Mouse (Mus musculus) E14TG2a.4 (cell line): ENCODE measurements around the gene Dnah6.

Source experiments
- H3K27me3 ChIP-seq: 2 replicates; pipeline ENCODE4 v1.6.1; 2014; ENCODE audit warnings: low read length, control low read depth; ENCODE audit not compliant: insufficient read depth
- H3K36me3 ChIP-seq: 2 replicates; pipeline ENCODE4 v1.6.1; 2014; ENCODE audit warnings: low read length, control low read depth; ENCODE audit not compliant: insufficient read depth
- H3K4me1 ChIP-seq: replicated peaks from 2 replicates; pipeline ENCODE4 v1.6.1; 2014; ENCODE audit warnings: low read depth, low read length, control low read depth
- H3K4me3 ChIP-seq: replicated peaks from 2 replicates; pipeline ENCODE4 v1.5.1; 2014; ENCODE audit warnings: mild to moderate bottlenecking, low read length
- H3K9me3 ChIP-seq: 2 replicates; pipeline ENCODE4 v1.6.1; 2014; ENCODE audit warnings: low read length, control low read depth
- CTCF ChIP-seq: conservative IDR thresholded peaks from 2 replicates; pipeline ENCODE4 v1.5.1; 2014; ENCODE audit warnings: low read length
- NANOG ChIP-seq: IDR thresholded peaks from 2 replicates; pipeline ENCODE4 v1.6.1; 2014; ENCODE audit warnings: borderline replicate concordance, low read length, mixed read lengths
- POU5F1 ChIP-seq: IDR thresholded peaks from 2 replicates; pipeline ENCODE4 v1.6.1; 2014; ENCODE audit warnings: low read length, borderline replicate concordance

Gene Dnah6

GRCm38 (mm10) chr6:73059162-73059561, 162.3 kb downstream of the Dnah6 start:
- peaks cover 28% of the 10 kb centered on the region for H3K9me3 ChIP-seq
- no peaks in the 10 kb centered on the region for H3K27me3 ChIP-seq
- TF ChIP-seq CTCF, result no peak
- no peak for TF ChIP-seq POU5F1
- TF ChIP-seq NANOG, result no peak
- no peaks in the 10 kb centered on the region for H3K4me1 ChIP-seq
- no peaks in the 10 kb centered on the region for H3K36me3 ChIP-seq
- H3K4me3 ChIP-seq, result no peak overlapping the region

GRCm38 (mm10) chr6:73055347-73055746, 166.1 kb downstream of the Dnah6 start:
- Histone ChIP-seq H3K36me3 (no peaks in the 10 kb centered on the region), H3K4me1 (0 out of 2 replicates have a peak, but pooled peaks cover 3% of the 10 kb centered on the region), H3K27me3 (no peaks in the 10 kb centered on the region), H3K4me3 (no peak overlapping the region), H3K9me3 (peaks cover 28% of the 10 kb centered on the region)
- no peak for TF ChIP-seq NANOG
- no peak for TF ChIP-seq POU5F1
- TF ChIP-seq CTCF, result no peak

DNA sequence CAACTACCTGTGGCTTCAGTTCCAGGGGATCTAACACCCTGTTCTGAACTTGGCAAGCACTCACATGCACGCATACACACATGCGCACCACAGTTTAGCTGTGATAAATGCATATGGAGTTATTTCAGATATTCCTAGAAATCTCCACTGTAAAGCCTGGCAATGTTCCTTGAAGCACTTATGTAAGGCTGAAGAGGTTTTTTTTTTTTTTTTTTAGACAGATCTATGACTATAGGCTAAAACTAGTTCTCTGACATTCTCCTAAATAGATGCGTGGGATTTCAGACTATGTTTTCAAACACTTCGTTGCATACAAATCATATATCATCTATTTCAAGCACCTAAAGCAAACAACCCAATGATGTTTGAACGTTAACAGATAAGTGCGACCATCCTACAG, 166.6 kb downstream of the Dnah6 start:
- no peak overlapping the region for H3K4me3 ChIP-seq
- no peaks in the 10 kb centered on the region for H3K36me3 ChIP-seq
- H3K4me1 ChIP-seq, result 0 out of 2 replicates have a peak, but pooled peaks cover 3% of the 10 kb centered on the region
- peaks cover 28% of the 10 kb centered on the region for H3K9me3 ChIP-seq
- H3K27me3 ChIP-seq, result no peaks in the 10 kb centered on the region
- TF ChIP-seq POU5F1, result no peak
- TF ChIP-seq CTCF, result no peak
- TF ChIP-seq NANOG, result no peak

DNA sequence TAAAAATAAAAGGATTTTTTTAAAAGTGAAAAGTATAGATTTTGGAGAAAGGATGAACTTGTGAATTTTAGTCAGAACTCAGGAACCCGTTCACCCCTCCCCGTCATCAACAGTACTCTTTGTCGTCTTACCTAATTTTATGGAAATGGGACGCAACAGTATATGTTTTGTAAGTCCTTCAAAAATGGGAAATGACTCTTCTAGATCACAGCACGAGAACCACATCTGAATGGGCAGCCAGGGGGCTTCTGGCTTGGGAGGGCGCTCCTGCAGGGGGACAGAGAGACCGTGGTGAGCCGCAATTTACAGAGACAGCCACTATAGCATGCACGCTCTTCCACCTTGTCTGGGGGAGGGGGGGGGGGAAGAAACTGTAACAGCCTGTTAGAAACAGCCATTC, 167.9 kb downstream of the Dnah6 start:
- Histone ChIP-seq H3K4me1 (0 out of 2 replicates have a peak, but pooled peaks cover 3% of the 10 kb centered on the region), H3K36me3 (no peaks in the 10 kb centered on the region), H3K27me3 (no peaks in the 10 kb centered on the region), H3K4me3 (no peak overlapping the region), H3K9me3 (peaks cover 28% of the 10 kb centered on the region)
- no peak for TF ChIP-seq CTCF
- TF ChIP-seq POU5F1, result no peak
- no peak for TF ChIP-seq NANOG

DNA sequence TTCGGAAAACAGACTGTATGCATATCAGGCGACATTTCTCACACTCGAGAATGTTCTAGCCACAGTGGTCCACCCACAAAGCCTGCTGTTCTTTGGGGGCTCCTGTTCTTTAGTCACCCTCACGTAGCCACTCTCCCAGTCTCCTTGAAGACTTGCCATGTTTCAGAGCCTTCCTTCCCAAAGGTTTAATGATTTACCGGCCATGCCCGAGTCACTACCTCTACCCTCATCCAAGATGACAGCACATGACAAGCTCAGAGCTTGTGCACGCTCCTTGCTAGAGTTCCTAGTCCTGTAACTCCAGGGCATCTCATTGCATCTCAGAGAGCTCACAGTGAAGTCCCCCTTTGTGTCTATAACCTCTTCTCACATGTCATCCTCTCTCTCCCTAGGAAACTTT, 174.2 kb downstream of the Dnah6 start:
- no peaks in the 10 kb centered on the region for H3K36me3 ChIP-seq
- no peaks in the 10 kb centered on the region for H3K27me3 ChIP-seq
- no peaks in the 10 kb centered on the region; the same call in 1 of the 2 replicates for H3K4me1 ChIP-seq
- TF ChIP-seq NANOG (no peak), POU5F1 (no peak), CTCF (no peak)
- no peak overlapping the region for H3K4me3 ChIP-seq
- no peaks in the 10 kb centered on the region for H3K9me3 ChIP-seq

GRCm38 (mm10) chr6:73045944-73046343, 175.5 kb downstream of the Dnah6 start:
- no peaks in the 10 kb centered on the region for H3K27me3 ChIP-seq
- H3K36me3 ChIP-seq, result no peaks in the 10 kb centered on the region
- no peak overlapping the region for H3K4me3 ChIP-seq
- TF ChIP-seq POU5F1 (no peak), NANOG (no peak), CTCF (no peak)
- no peaks in the 10 kb centered on the region; the same call in 1 of the 2 replicates for H3K4me1 ChIP-seq
- no peaks in the 10 kb centered on the region for H3K9me3 ChIP-seq

GRCm38 (mm10) chr6:73042278-73042677, 179.2 kb downstream of the Dnah6 start:
- TF ChIP-seq POU5F1 (no peak), CTCF (no peak), NANOG (no peak)
- no peaks in the 10 kb centered on the region for H3K36me3 ChIP-seq
- H3K9me3 ChIP-seq, result no peaks in the 10 kb centered on the region
- no peak overlapping the region for H3K4me3 ChIP-seq
- H3K27me3 ChIP-seq, result no peaks in the 10 kb centered on the region
- no peaks in the 10 kb centered on the region; the same call in 1 of the 2 replicates for H3K4me1 ChIP-seq

GRCm38 (mm10) chr6:73038291-73038690, 183.2 kb downstream of the Dnah6 start:
- no peak overlapping the region for H3K4me3 ChIP-seq
- H3K9me3 ChIP-seq, result no peaks in the 10 kb centered on the region
- no peaks in the 10 kb centered on the region for H3K36me3 ChIP-seq
- TF ChIP-seq POU5F1 (no peak), NANOG (no peak), CTCF (no peak)
- no peaks in the 10 kb centered on the region for H3K27me3 ChIP-seq
- no peaks in the 10 kb centered on the region for H3K4me1 ChIP-seq

DNA sequence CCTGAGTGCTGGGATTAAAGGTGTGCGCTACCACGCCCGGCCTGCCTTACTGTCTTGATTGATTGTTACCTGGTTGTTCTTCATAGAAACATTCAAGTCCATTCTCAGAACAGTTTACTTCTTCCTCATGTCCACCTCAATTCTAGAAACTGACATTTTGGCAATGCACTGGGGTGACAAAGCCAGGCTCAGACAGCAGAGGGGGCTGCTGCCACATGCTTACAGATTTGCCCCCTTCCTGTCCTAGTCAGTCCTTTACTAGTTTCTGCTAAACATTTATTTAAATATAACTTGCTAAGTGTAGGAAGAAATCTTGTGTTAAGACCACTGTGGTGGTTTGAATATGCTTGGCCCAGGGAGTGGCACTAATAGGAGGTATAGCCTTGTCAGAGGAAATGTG, 192.6 kb downstream of the Dnah6 start:
- Histone ChIP-seq H3K4me1 (no peaks in the 10 kb centered on the region), H3K36me3 (no peaks in the 10 kb centered on the region), H3K27me3 (peaks cover 4% of the 10 kb centered on the region; the same call in 1 of the 2 replicates), H3K4me3 (no peak overlapping the region), H3K9me3 (no peaks in the 10 kb centered on the region)
- no peak for TF ChIP-seq CTCF
- no peak for TF ChIP-seq POU5F1
- no peak for TF ChIP-seq NANOG
